Mouse (Mus musculus) MEL-GATA-1-ER (cell line): ENCODE measurements around the gene Cenpc1.

ENCODE experiments used
- DNase-seq: peaks from one replicate; pipeline ENCODE4 v3.0.0-alpha.2; 2012; ENCODE audit warnings: low read depth; ENCODE audit errors: extremely low read depth

Gene Cenpc1

GRCm38 (mm10) chr5:85996545-85997510, 68.6 kb downstream of the Cenpc1 start:
- DNase-seq, result no peak

DNA sequence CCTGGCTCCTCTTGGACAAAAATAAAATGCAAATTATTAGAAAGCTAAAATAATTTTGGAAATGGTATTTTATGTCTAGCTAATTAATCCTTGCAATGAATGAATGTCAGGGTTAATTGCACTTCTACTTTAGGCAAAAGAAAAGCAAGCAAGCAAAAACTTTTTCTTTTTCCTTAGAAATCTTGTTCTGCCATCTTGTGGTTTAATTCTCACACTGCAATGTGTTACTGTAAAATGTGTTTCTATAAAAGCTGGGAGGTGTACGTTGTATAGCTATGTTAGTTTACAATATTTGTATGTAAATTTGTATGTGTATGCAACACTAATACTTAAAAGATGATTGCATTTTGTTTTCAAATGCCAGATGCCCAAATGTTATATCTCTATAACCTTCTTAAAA, 70.8 kb downstream of the Cenpc1 start:
- peak; percentile 2 for DNase-seq

GRCm38 (mm10) chr5:85992805-85993721, 72.3 kb downstream of the Cenpc1 start:
- no peak for DNase-seq

- DNase-seq, result peak; percentile 18
Observed at GRCm38 (mm10) chr5:85992055-85992454, 73.3 kb downstream of the Cenpc1 start.

DNA sequence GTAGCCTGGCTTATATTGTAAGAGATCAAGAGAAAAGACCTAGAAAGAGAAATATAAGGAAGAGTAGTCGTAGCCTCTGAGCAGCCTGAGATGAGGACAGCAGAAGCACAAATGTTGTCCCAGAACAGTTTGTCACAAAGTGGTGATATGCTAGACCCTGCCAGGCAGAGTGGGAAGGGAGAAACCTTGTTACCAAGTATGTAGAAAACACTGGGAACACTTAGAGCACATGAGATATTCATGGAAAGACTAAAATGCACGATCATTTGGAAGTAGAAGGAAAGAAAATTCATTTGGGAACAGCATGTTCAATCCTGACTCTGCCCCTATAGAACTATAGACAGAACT, 77.9 kb downstream of the Cenpc1 start:
- DNase-seq, result no peak

- DNase-seq, result no peak
Observed at GRCm38 (mm10) chr5:85986734-85987515, 78.5 kb downstream of the Cenpc1 start.

GRCm38 (mm10) chr5:85977646-85978426, 87.5 kb downstream of the Cenpc1 start:
- DNase-seq, result no peak

DNA sequence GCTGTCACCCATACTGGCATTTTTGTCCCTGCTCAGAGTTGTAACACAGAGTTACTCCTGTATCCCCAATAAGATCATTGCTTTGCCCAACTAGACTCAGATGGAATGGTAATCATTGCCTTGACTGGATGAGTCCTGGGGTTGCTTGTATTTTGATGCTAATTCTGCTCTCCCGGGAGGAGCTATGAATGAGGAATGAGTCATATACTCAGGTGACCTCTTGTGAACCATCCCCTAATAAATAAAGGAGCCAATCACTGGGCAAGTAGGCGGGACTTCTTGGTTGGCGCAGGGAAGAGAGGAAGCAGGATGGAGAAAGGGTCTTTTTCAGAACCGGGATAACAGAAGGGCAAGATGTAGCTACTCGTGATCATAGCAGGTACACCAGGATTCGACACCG, 102.6 kb downstream of the Cenpc1 start:
- no peak for DNase-seq
